Mouse (Mus musculus): Measurements from ENCODE around the gene Kpna7.
"Not testable (repeated sequence)": the region's sequence is repeated elsewhere in the genome, so short reads cannot be mapped to it uniquely, and the experiment has no call there.

The Kpna7 gene

DNA sequence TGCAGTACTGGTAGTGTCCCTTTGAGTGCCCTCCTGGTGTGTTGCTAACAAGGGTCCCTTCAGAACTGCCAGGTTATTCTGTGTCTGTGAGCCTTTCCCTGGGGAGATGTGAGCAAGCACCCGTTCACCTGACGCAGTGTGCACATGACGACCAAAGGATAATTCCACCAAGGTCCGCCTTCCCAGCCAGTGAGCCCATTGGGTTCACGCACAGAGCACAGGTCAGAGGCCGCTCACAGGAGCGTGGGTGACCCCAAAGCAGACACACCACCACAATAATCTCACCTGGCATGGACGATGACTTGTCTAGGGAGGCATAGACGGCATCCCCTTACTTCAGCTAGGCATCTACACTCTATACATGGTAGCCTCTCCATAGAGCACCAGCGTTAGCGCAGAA is 17.6 kb upstream of the Kpna7 start:
- DNase-seq = not testable (repeated sequence)

DNA sequence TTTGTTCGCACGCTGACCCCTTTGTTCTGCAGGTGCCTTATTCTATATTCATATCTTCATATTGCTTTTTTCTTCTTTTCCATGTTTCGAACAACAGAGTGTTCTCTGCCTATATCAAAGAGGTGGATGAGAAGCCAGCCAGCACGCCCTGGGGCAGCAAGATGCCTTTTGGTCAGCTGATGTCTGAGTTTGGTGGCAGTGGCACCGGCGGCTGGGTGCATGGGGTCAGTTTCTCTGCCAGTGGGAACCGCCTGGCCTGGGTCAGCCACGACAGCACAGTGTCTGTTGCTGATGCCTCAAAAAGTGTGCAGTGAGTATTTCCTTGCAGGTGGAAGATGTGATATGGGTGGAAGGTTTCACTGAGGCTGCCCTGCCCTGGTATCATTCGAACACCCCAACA is 17.1 kb upstream of the Kpna7 start:
- DNase-seq = no peak

- DNase-seq = no peak
Observed at GRCm38 (mm10) chr5:145098340-145098821, 14.6 kb upstream of the Kpna7 start.

- no peak for DNase-seq
Observed at GRCm38 (mm10) chr5:145096195-145096594, 12.4 kb upstream of the Kpna7 start.

- no peak for DNase-seq
Observed at GRCm38 (mm10) chr5:145089878-145090277, 6.0 kb upstream of the Kpna7 start.

DNA sequence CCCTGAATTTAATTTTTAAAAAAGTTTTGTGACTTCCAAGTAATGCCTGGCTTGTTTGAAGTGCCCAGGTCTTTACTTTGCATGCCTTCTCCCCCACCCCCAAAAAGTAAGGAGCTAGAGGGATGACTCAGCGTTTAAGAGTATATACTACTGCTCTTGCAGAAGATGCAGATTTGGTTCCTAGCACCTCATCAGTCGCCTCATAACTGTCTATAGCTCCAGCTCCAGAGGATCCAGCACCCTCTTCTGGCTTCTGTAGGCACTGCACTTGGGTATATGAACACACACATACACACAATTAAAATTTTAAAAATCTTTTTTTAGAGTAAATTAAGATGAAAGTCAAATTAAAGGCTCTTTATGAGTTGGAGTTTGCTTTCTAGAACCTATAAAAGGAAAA is 4.4 kb upstream of the Kpna7 start:
- no peak for DNase-seq

GRCm38 (mm10) chr5:145084822-145085221 is 992 bp upstream of the Kpna7 start:
- DNase-seq = no peak

DNA sequence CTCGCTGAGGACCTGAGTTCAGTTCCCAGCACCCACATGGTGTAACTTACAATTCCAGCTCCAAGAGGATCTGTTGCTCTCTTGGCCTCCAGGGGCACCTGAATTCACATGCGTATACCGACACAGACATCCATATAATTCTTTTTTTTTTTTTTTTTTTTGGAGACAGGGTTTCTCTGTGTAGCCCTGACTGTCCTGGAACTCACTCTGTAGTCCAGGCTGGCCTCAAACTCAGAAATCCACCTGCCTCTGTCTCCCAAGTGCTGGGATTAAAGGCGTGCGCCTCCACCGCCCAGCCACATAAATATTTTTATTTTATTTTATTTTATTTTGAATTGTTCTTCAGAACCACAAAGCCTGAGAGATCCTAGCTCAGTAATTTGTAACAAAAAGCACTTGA is 629 bp downstream of the Kpna7 start:
- not testable (repeated sequence) for DNase-seq

- no peak for DNase-seq
Observed at GRCm38 (mm10) chr5:145081866-145082613, 1.8 kb downstream of the Kpna7 start.

DNA sequence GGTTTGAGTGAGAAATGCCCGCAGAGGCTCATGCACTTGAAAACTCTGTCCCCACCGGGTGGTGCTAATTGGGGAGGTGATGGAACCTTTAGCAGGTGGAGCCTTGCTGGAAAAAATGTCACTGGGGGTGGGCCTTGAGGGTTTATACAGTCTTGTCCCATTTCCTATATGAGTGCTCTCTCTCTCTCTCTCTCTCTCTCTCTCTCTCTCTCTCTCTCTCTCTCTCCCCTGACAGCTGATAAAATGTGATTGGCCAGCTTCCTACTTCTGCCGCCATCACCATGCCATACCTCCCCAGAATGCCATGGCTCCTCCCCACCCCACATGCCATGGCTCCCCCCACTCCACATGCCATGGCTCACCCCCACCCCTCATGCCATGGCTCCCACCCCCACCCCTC is 8.7 kb downstream of the Kpna7 start:
- no peak for DNase-seq

DNA sequence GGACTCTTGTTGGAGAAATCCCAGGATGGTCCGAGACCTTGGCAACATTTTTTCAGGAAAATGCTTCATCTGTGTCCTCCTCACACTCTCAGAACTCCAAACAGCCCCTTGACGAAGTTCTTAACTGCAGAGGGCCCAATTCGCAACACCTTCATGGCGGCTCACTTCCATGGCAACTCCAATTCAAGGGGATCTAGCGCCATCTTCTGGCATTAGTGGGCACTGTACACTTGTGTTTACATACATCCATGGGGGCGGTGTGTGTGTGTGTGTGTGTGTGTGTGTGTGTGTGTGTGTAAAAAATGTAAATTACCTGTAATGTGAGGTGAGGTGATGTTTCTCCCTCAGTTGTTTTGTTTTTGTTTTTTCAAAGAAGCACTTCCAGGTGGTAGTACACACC is 12.5 kb downstream of the Kpna7 start:
- DNase-seq = no peak

DNA sequence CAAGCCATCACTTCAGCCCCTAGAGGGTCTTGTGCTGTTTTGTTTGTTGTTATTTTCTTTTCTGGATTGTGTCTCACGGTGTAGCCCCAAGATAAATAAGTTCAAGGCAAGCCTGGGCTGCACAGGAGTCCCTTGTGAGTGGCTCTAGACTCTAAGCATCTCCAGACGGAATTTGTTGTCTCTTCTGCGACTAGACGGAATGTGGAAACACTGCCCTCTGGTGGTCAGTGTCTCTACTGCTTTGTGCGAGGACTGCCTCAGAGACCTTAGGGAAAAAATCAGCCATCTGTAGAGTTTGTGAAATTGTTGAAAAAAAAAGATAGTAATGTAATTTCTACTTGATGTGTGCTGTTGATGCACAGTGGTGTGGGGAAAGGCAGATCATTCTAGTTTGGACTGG is 14.1 kb downstream of the Kpna7 start:
- peak; percentile 39 for DNase-seq

GRCm38 (mm10) chr5:145068863-145069262 is 15.0 kb downstream of the Kpna7 start:
- DNase-seq = no peak

GRCm38 (mm10) chr5:145064765-145065340 is 19.0 kb downstream of the Kpna7 start:
- no peak for DNase-seq

DNA sequence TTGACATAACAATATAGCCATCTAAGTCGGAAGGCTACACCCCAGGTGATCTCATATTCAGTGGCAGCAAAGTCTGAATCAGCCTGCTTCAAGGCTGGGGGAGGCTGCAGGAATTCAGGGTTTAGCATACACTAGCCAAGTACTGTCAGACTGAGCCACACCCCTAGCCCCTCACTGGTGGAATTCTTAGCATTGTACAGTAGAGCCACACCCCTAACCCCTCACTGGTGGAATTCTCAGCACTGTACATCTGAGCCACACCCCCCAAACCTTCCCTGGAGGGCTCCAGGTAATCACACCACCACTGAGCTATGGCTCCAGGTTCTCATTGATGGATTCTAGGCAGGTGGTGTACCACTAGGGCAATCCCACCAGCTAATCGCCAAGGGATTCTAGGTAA is 24.3 kb downstream of the Kpna7 start:
- DNase-seq = no peak

- no peak for DNase-seq
Observed at GRCm38 (mm10) chr5:145058722-145059121, 25.1 kb downstream of the Kpna7 start.

GRCm38 (mm10) chr5:145057907-145058306 is 25.9 kb downstream of the Kpna7 start:
- no peak for DNase-seq

- DNase-seq = not testable (repeated sequence)
Observed at GRCm38 (mm10) chr5:145054187-145054586, 29.6 kb downstream of the Kpna7 start.

DNA sequence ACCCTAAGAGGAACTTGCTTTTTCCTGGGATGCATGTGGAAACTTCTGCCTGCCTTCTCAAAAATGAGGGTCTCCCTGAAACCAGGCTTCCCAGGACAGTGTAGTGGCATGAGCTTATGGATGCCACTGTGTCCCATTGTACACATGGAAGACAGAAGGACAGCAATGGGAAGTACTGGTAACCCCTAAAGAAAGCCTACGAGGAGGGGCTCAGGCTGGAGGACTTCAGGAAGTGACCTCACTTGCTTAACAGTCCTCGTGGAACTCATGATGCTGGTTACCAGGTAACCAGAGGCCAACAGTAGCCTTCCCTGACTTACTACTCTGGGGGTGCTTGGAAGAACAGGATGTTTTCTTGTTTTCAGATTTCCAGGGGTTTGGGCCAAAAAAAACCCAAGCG is 41.1 kb downstream of the Kpna7 start, which contains the start of gene 1700018F24Rik:
Gene 1700018F24Rik, plus strand, starts transcription at position 301 of the 400 bp plus-strand sequence.
- not testable (repeated sequence) for DNase-seq

DNA sequence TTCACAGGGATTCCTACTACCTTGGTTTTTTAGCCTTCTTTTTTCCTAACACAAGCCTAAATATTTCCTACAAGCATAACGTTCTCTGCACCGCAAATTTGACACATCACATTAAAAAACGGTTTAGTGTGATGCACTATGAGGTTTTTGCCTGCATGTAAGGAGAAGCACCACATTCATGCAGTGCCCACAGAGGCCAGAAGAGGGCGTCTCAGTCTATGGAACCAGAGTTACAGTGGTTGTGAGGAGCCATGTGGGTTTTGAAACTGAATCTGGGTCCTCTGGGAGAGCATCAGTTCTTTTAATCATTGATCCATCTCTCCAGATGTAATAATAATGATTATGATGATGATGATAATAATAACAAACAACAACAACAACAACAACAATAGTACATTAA is 42.2 kb downstream of the Kpna7 start:
- DNase-seq = no peak

DNA sequence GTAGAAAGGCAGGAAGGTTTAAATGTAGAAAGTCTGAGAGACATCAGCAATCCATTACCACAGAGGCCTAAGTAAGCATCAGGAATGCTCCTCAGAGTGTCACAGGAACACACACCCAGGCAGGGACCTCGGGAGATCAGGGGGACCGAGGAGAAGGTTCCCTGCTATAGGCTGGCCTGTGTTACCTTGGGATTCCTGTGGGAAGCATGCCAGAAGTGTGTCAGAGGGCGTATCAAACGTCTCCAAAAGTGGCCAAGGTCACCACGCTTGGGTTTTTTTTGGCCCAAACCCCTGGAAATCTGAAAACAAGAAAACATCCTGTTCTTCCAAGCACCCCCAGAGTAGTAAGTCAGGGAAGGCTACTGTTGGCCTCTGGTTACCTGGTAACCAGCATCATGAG is 51.4 kb downstream of the Kpna7 start, which contains the start of gene Gm4871:
Gene Gm4871, minus strand, starts transcription at position 364 of the 400 bp plus-strand sequence.
- not testable (repeated sequence) for DNase-seq

GRCm38 (mm10) chr5:145030476-145030875 is 53.4 kb downstream of the Kpna7 start:
- not testable (repeated sequence) for DNase-seq

- DNase-seq = not testable (repeated sequence)
Observed at GRCm38 (mm10) chr5:145020712-145021111, 63.1 kb downstream of the Kpna7 start.

- DNase-seq = not testable (repeated sequence)
Observed at GRCm38 (mm10) chr5:145020254-145020653, 63.6 kb downstream of the Kpna7 start.
